Mouse (Mus musculus) embryonic facial prominence, embryonic 13.5 days (tissue): Measurements from ENCODE around the gene AC140267.1. TPM values are rescaled to one million over a fixed set of nuclear protein-coding genes. Genes with fewer than 3 reads are reported as not detected.

Source experiments
- ATAC-seq: fragments of 200-750 bp; cut with Nextera tagmentation; 2 replicates; pipeline ENCODE4 v1.8.0; 2017; ENCODE audit warnings: low read depth; ENCODE audit not compliant: insufficient number of reproducible peaks, insufficient read depth, low FRiP score, low TSS enrichment
- H3K27ac ChIP-seq: fragments of 300-500 bp; sonication (generic); 2 replicates; pipeline ENCODE4 v1.5.1; 2015; ENCODE audit warnings: moderate library complexity, mild to moderate bottlenecking, inconsistent platforms
- H3K27me3 ChIP-seq: fragments of 300-500 bp; sonication (generic); 2 replicates; pipeline ENCODE4 v1.6.1; 2015; ENCODE audit warnings: mild to moderate bottlenecking, inconsistent platforms
- H3K36me3 ChIP-seq: fragments of 300-500 bp; sonication (generic); 2 replicates; pipeline ENCODE4 v1.6.1; 2015; ENCODE audit warnings: mild to moderate bottlenecking, inconsistent platforms
- H3K4me1 ChIP-seq: fragments of 300-500 bp; sonication (generic); 2 replicates; pipeline ENCODE4 v1.6.1; 2015; ENCODE audit warnings: inconsistent platforms
- H3K4me2 ChIP-seq: fragments of 300-500 bp; sonication (generic); 2 replicates; pipeline ENCODE4 v1.6.1; 2015; ENCODE audit warnings: moderate library complexity, mild to moderate bottlenecking, inconsistent platforms
- H3K4me3 ChIP-seq: fragments of 300-500 bp; sonication (generic); 2 replicates; pipeline ENCODE4 v1.5.1; 2015; ENCODE audit warnings: mild to moderate bottlenecking, inconsistent platforms
- H3K9ac ChIP-seq: fragments of 300-500 bp; sonication (generic); 2 replicates; pipeline ENCODE4 v1.6.1; 2015; ENCODE audit warnings: mild to moderate bottlenecking, inconsistent platforms
- H3K9me3 ChIP-seq: fragments of 300-500 bp; sonication (generic); 2 replicates; pipeline ENCODE4 v1.6.1; 2016; ENCODE audit warnings: inconsistent platforms
- WGBS: fragments of 180-500 bp; shearing (Covaris S2); methylation state at CpG from one replicate; pipeline ENCODE4 v1.1.7; 2015; ENCODE audit warnings: mixed read lengths; 5-methylcytosine and 5-hydroxymethylcytosine counted together
- polyA plus RNA-seq: library from polyadenylated mRNA; unstranded; fragments of >200 nt; fragmentation: Nextera tagmentation; extraction: Ambion mirVana; gene quantifications from 2 replicates; pipeline ENCODE4 v1.2.1, GENCODE M21; 2015

Gene AC140267.1
- polyA plus RNA-seq, 1 experiment from 2014 or later, result not detected

DNA sequence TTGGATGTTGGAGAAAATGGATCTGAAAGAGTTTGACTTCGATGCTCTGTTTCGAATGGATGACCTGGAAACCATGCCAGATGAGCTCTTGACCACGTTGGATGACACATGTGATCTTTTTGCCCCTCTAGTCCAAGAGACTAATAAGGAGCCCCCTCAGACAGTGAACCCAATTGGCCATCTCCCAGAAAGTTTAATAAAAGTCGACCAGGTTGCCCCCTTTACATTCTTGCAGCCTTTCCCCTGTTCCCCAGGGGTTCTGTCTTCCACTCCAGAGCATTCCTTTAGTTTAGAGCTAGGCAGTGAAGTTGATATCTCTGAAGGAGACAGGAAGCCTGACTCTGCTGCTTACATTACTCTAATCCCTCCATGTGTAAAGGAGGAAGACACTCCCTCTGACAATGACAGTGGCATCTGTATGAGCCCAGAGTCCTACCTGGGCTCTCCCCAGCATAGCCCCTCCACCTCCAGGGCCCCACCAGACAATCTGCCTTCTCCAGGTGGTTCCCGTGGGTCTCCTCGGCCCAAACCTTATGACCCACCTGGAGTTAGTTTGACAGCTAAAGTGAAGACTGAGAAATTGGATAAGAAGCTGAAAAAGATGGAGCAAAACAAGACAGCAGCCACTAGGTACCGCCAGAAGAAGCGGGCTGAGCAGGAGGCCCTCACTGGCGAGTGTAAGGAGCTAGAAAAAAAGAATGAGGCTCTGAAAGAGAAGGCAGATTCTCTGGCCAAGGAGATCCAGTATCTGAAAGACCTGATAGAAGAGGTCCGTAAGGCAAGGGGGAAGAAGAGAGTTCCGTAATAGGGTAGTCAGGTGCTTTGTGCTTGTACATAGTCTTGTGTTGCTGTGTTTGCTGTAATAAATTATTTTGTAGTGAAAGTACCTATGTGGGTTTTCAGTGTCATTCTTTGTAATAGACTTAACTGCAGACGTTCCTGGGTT, 21.3 kb downstream of the AC140267.1 start:
- Histone ChIP-seq H3K9ac (peak overlapping the region; percentile 100), H3K27ac (peak overlapping the region; percentile 98), H3K4me2 (peak overlapping the region; percentile 95), H3K27me3 (no peaks in the 10 kb centered on the region), H3K4me3 (peak overlapping the region; percentile 100), H3K4me1 (peaks cover 43% of the 10 kb centered on the region), H3K9me3 (no peaks in the 10 kb centered on the region), H3K36me3 (peaks cover 46% of the 10 kb centered on the region)
- WGBS, result 53% methylated on average over 12 of the region's 12 CpGs
- no peak for ATAC-seq

DNA sequence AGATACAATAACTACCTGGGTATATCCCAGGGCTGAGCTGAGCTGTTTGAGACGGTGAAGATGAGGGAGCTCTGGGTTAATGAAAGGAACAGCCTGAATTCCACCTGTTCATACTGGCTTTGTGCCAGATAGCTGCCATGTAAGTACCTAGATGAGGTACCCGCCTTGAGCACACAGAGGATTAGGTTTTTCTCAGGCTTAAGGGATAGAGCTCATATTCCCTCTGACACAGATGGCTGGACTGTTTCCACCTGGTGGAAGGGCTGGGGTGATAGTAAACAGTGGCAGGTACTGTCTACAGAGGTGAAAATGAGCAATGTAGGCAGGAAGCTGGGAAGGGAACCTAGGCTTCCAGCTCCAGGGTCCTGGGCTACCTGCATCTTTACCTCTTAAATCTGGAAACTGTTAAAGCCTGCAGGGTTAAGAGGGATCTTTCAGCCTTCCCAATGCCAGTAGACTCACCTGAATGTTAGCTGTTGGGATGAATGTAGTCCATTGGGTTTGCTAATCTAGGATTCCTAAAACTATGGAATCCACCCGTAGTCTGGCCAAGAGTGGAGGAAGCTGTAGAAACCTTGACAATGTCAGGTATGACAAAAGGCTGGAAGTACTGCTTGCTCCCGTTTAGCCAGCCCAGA, 22.1 kb downstream of the AC140267.1 start:
- H3K9ac ChIP-seq, result peak overlapping the region; percentile 32; the same call in 1 of the 2 replicates
- peaks cover 51% of the 10 kb centered on the region for H3K4me1 ChIP-seq
- peak overlapping the region; percentile 95 for H3K4me2 ChIP-seq
- H3K36me3 ChIP-seq, result peaks cover 47% of the 10 kb centered on the region
- peak overlapping the region; percentile 98 for H3K27ac ChIP-seq
- ATAC-seq, result no peak
- no peaks in the 10 kb centered on the region for H3K9me3 ChIP-seq
- peak overlapping the region; percentile 100 for H3K4me3 ChIP-seq
- WGBS, result 28% methylated on average over 4 of the region's 4 CpGs
- no peaks in the 10 kb centered on the region for H3K27me3 ChIP-seq

GRCm38 (mm10) chr15:80258240-80259170, 22.9 kb downstream of the AC140267.1 start:
- Histone ChIP-seq H3K4me1 (peaks cover 51% of the 10 kb centered on the region), H3K4me2 (peak overlapping the region; percentile 95; the same call in 1 of the 2 replicates), H3K27me3 (no peaks in the 10 kb centered on the region), H3K9ac (peak overlapping the region; percentile 32; the same call in 1 of the 2 replicates), H3K27ac (peak overlapping the region; percentile 98), H3K36me3 (peaks cover 47% of the 10 kb centered on the region), H3K9me3 (no peaks in the 10 kb centered on the region), H3K4me3 (no peak overlapping the region)
- no peak for ATAC-seq
- 43% methylated on average over 11 of the region's 11 CpGs for WGBS

DNA sequence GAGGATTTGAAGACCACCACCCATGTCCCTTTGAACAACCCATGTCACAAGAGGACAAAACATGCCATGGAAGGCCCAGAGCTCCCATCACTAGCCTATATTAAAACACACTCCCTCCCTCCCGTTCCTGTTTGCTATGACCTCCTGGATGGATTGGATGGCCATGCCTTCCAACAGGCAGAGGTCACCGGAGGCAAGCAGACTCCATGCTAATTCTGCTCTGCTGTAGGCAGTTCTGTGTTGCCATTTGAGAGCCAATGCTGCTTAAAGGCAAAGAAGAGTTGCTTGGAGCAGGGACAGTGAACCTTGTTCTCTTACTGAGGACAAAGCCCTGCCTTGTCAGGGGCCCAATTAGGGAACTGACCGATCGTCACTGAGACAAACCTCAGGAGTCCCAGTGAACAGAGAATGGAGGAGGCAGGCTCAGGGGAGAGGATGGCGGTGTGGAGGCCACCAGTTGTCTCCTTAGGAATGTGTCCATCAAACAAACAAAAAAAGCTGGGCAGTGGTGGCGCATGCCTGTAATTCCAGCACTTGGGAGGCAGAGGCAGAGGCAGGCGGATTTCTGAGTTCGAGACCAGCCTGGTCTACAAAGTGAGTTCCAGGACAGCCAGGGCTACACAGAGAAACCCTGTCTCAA, 23.9 kb downstream of the AC140267.1 start:
- WGBS, result 69% methylated on average over 8 of the region's 8 CpGs
- H3K27ac ChIP-seq, result 0 out of 2 replicates have a peak overlapping the region, but pooled peaks have one; percentile 7
- no peak overlapping the region for H3K4me2 ChIP-seq
- no peak for ATAC-seq
- H3K4me1 ChIP-seq, result peaks cover 42% of the 10 kb centered on the region
- no peak overlapping the region for H3K9ac ChIP-seq
- peaks cover 47% of the 10 kb centered on the region for H3K36me3 ChIP-seq
- H3K9me3 ChIP-seq, result no peaks in the 10 kb centered on the region
- H3K27me3 ChIP-seq, result no peaks in the 10 kb centered on the region
- H3K4me3 ChIP-seq, result no peak overlapping the region

GRCm38 (mm10) chr15:80260677-80261076, 25.0 kb downstream of the AC140267.1 start:
- no peak overlapping the region for H3K4me3 ChIP-seq
- H3K36me3 ChIP-seq, result peaks cover 47% of the 10 kb centered on the region
- H3K4me2 ChIP-seq, result no peak overlapping the region
- H3K9me3 ChIP-seq, result no peaks in the 10 kb centered on the region
- no peak overlapping the region for H3K9ac ChIP-seq
- H3K27me3 ChIP-seq, result no peaks in the 10 kb centered on the region
- peaks cover 42% of the 10 kb centered on the region for H3K4me1 ChIP-seq
- no peak for ATAC-seq
- 9% methylated on average over 3 of the region's 3 CpGs for WGBS
- no peak overlapping the region for H3K27ac ChIP-seq

GRCm38 (mm10) chr15:80261100-80261499, 25.5 kb downstream of the AC140267.1 start:
- peaks cover 42% of the 10 kb centered on the region for H3K4me1 ChIP-seq
- no peak overlapping the region for H3K9ac ChIP-seq
- peaks cover 46% of the 10 kb centered on the region for H3K36me3 ChIP-seq
- ATAC-seq, result no peak
- no peak overlapping the region for H3K4me3 ChIP-seq
- 84% methylated on average over 7 of the region's 7 CpGs for WGBS
- H3K27ac ChIP-seq, result no peak overlapping the region
- H3K4me2 ChIP-seq, result no peak overlapping the region
- H3K9me3 ChIP-seq, result no peaks in the 10 kb centered on the region
- no peaks in the 10 kb centered on the region for H3K27me3 ChIP-seq

DNA sequence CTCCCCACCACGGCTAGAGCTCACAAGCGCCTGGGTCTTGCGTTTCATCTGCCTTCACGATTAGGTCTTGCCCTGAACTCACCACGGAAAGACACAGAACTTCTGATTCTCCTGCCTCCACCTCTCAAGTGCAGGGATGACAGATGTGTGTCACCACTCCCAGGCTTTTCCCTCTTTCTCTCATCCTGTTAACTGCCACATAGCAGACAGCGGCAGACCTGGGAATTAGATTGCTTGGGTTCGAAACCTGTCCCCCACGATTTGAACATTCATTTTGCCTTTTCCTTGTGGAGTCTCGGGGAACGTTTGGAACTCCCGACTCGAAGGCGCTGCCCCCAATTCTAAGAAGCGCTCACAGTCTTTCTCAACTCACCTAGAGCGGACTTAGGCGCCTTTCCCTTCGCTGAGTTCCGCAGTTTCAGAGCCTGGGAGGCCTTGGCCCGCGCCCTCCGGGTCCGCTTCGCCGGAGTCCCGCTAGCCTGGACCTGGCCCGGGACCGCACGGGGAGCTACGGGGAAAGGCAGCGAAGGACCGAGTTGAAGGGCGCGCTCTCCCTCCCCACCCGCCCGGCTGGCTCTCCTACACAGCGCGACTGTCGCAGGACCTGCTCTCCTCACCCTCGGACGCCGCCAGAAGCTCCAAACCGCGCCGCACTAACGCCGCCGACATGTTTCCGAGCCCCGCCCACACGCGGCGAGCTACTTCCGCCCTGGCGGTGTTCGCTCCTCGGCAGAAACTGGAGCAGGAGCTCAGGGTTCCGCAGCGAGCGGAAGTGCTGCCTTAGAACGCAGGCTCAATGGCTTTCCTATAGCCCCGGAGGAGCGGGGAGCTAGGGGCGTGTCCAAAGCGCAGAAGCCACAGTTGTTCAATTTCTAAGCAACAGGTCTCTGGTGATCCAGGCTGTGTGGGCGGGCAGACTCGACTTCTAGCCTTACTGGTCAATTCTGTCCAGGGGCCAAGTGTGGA, 28.3 kb downstream of the AC140267.1 start, which contains the start of gene Rps19bp1:
Rps19bp1 (minus strand) TSS at position 706 of the 966 bp plus-strand sequence.
- Histone ChIP-seq H3K27ac (peak within 1 kb of the TSS; percentile 49), H3K4me2 (peak within 1 kb of the TSS; percentile 82), H3K9ac (peak within 1 kb of the TSS; percentile 87), H3K36me3 (peaks cover 23% of the 10 kb centered on the region), H3K9me3 (no peaks in the 10 kb centered on the region), H3K27me3 (no peaks in the 10 kb centered on the region), H3K4me3 (peak within 1 kb of the TSS; percentile 86), H3K4me1 (peaks cover 23% of the 10 kb centered on the region)
- 2% methylated on average over 66 of the region's 66 CpGs for WGBS
- ATAC-seq, result peak; percentile 84

GRCm38 (mm10) chr15:80266281-80266680, 30.6 kb downstream of the AC140267.1 start:
- 0% methylated on average over 2 of the region's 2 CpGs for WGBS
- 0 out of 2 replicates have a peak, but pooled peaks cover 3% of the 10 kb centered on the region for H3K36me3 ChIP-seq
- peaks cover 23% of the 10 kb centered on the region for H3K4me1 ChIP-seq
- H3K4me2 ChIP-seq, result no peak overlapping the region
- H3K4me3 ChIP-seq, result no peak overlapping the region
- no peaks in the 10 kb centered on the region for H3K27me3 ChIP-seq
- H3K27ac ChIP-seq, result no peak overlapping the region
- H3K9ac ChIP-seq, result no peak overlapping the region
- ATAC-seq, result no peak
- 0 out of 2 replicates have a peak, but pooled peaks cover 7% of the 10 kb centered on the region for H3K9me3 ChIP-seq

DNA sequence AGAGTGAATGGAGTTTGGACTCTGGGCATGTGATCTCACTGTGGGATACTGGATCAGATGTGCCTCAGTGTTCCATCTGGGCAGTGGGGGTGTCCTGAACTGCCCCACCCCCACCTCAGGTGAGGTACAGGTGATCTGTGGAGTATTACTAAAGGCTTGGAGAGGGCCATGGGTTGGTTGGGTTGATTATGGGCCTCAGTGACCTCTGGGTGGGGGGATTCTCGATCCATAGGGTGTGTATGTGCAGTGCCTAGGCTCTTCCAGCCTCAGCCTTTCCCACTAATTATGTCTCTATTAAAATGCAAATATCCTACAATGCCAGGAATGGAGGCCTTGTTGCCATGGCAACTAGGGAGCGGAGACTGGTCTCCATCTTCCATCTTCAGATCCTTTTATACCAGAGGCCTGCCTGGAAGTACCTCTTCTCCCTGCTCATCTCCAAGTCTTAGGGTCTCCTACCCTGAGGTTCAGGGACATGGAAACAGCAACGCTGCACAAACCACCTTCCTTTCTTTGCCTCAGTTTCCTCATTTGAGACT, 36.3 kb downstream of the AC140267.1 start:
- Histone ChIP-seq H3K4me1 (peaks cover 5% of the 10 kb centered on the region; the same call in 1 of the 2 replicates), H3K36me3 (no peaks in the 10 kb centered on the region), H3K9me3 (0 out of 2 replicates have a peak, but pooled peaks cover 7% of the 10 kb centered on the region), H3K27me3 (peaks cover 4% of the 10 kb centered on the region), H3K4me2 (no peak overlapping the region), H3K27ac (no peak overlapping the region), H3K9ac (no peak overlapping the region), H3K4me3 (no peak overlapping the region)
- WGBS, result 75% methylated on average over 3 of the region's 3 CpGs
- no peak for ATAC-seq
